Mouse (Mus musculus): ENCODE data around the gene Selenos. TPM values are rescaled to one million over a fixed set of nuclear protein-coding genes. Genes with fewer than 3 reads are reported as not detected.

The Selenos gene
- polyA plus RNA-seq, 1 experiment = not detected

DNA sequence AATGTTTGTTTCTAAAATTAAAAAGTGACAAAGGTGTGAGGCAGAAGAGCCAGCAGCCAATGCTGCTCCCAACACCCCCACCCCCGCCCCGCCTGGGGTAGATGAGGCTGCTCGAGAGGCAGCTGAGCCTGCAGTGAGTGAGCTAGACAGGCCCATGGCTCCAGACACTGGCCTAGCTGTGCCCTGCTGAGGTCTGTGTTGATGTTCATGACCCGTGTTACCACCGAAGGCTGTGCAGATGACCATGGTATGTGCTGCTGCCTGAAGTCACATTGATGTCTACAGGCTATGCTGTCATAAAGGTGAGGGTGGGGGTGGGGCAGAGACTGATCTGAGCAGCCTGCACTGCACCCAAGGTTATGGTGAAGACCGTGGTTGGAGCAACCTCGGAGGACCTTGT lies 19.4 kb downstream of the Selenos start:
- 83% methylated on average over 7 of the region's 7 CpGs for WGBS
- H3K4me3 ChIP-seq (ENCODE audit: insufficient read depth, low read depth, low read length) = no peak overlapping the region
- peaks cover 10% of the 10 kb centered on the region for H3K4me1 ChIP-seq (ENCODE audit: control insufficient read depth, insufficient read depth, low read length)
- no peak overlapping the region for H3K27ac ChIP-seq (ENCODE audit: insufficient read depth, low read depth, low read length)
- TF ChIP-seq CTCF (IDR thresholded peaks at IDR 0.05; ENCODE audit: insufficient read depth, low read depth, low read length) (no peak), POLR2A (IDR thresholded peaks at IDR 0.05; ENCODE audit: insufficient read depth, low read depth, low read length) (no peak)

DNA sequence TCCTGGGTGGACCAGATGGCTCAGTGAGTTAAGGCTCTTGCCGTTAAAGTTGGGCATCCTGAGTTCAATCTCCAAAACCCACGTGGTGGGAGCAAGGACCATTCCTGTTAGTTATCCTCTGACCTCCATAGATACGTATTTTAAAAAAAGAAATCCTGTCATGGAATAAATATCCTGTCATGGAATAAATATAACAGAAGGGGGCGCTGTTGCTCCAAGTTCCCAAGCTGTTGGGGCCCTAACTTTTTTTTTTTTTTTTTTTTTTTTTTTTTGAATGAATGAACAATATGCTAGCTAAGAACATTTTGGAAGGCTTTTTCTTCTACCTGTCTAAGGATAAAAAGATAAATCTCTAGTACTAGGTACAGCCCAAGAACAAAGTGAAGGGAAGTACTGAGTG lies 22.4 kb downstream of the Selenos start:
- WGBS = 2% methylated on average over 4 of the region's 4 CpGs
- TF ChIP-seq CTCF (IDR thresholded peaks at IDR 0.05; ENCODE audit: insufficient read depth, low read depth, low read length) (no peak), POLR2A (IDR thresholded peaks at IDR 0.05; ENCODE audit: insufficient read depth, low read depth, low read length) (no peak)

DNA sequence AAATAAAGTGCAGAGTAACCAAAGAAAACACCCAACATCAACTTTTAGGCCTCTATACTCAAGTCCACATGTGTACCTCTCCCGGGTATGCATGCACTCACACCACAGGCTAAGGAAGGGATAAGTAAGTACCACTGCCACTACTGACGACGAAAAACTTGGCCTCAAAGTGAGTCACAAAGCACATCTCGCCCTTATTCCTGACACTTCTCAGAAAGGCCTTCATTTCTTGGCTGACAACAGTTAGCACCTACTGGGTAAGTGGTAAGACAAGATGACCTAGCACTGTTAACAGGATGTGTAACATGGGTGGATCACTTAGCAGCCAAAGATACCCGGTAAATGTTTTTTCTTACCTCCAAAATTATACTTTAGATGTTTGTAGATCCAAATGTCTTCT lies 25.1 kb downstream of the Selenos start:
- peaks cover 3% of the 10 kb centered on the region for H3K4me1 ChIP-seq (ENCODE audit: control insufficient read depth, insufficient read depth, low read length)
- TF ChIP-seq CTCF (IDR thresholded peaks at IDR 0.05; ENCODE audit: insufficient read depth, low read depth, low read length) = no peak
- TF ChIP-seq POLR2A (IDR thresholded peaks at IDR 0.05; ENCODE audit: insufficient read depth, low read depth, low read length) = no peak
- H3K27ac ChIP-seq (ENCODE audit: insufficient read depth, low read depth, low read length) = no peak overlapping the region
- 87% methylated on average over 5 of the region's 5 CpGs for whole genome bisulfite sequencing
- no peak overlapping the region for H3K4me3 ChIP-seq (ENCODE audit: insufficient read depth, low read depth, low read length)

More for the DNA sequence above, 22.4 kb downstream of the Selenos start:
- no peaks in the 10 kb centered on the region for H3K4me1 ChIP-seq (ENCODE audit: control insufficient read depth, insufficient read depth, low read length)
- H3K4me3 ChIP-seq (ENCODE audit: insufficient read depth, low read depth, low read length) = no peak overlapping the region
- no peak overlapping the region for H3K27ac ChIP-seq (ENCODE audit: insufficient read depth, low read depth, low read length)

DNA sequence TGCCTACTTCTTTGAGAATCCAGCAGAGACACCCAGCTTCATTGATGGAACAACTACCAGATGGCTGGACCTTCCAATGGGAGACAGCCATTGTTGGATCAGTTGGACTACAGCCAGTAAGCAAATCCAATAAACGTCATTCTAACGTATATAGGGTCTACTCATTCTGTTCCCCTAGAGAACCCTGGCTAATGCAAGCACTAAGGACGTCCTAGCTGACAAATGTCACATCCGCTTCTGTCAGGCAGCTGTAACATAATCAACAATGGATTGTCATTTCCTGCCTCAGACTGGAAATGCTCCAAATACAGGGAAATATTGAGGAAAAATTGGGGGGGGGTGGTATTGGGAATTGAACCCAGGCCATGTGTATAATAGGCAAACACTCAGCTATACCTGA lies 26.3 kb downstream of the Selenos start:
- no peak overlapping the region for H3K4me3 ChIP-seq (ENCODE audit: insufficient read depth, low read depth, low read length)
- H3K4me1 ChIP-seq (ENCODE audit: control insufficient read depth, insufficient read depth, low read length) = peaks cover 3% of the 10 kb centered on the region
- TF ChIP-seq POLR2A (IDR thresholded peaks at IDR 0.05; ENCODE audit: insufficient read depth, low read depth, low read length) (no peak), CTCF (IDR thresholded peaks at IDR 0.05; ENCODE audit: insufficient read depth, low read depth, low read length) (no peak)
- H3K27ac ChIP-seq (ENCODE audit: insufficient read depth, low read depth, low read length) = no peak overlapping the region
- 65% methylated on average over 4 of the region's 4 CpGs for WGBS

DNA sequence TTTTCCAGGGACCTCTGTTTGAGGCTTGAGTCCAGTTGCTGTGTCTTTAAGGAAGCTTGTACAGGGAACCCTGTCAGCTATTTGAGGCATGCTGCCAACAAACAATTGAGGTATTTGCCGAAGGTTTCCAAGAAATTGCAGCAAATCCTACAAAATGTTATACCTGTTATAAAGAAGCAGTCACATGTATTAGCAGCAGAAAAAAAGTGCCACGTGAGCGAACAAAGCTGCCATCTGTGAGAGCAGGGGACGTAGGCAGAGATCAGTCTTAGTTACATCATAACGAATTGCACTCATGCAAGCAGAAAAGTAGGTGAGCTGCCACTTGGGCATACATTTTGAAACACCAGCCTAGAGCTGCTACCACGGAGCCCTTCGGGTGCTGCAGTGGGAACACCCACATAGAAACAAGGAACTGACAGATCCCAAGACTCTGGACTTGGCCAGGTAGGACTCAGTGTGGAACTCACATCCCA lies 27.2 kb downstream of the Selenos start:
- WGBS = 57% methylated on average over 7 of the region's 7 CpGs
- TF ChIP-seq CTCF (IDR thresholded peaks at IDR 0.05; ENCODE audit: insufficient read depth, low read depth, low read length) (no peak), POLR2A (IDR thresholded peaks at IDR 0.05; ENCODE audit: insufficient read depth, low read depth, low read length) (no peak)
- Histone ChIP-seq H3K27ac (ENCODE audit: insufficient read depth, low read depth, low read length) (no peak overlapping the region), H3K4me1 (ENCODE audit: control insufficient read depth, insufficient read depth, low read length) (peaks cover 3% of the 10 kb centered on the region), H3K4me3 (ENCODE audit: insufficient read depth, low read depth, low read length) (no peak overlapping the region)

DNA sequence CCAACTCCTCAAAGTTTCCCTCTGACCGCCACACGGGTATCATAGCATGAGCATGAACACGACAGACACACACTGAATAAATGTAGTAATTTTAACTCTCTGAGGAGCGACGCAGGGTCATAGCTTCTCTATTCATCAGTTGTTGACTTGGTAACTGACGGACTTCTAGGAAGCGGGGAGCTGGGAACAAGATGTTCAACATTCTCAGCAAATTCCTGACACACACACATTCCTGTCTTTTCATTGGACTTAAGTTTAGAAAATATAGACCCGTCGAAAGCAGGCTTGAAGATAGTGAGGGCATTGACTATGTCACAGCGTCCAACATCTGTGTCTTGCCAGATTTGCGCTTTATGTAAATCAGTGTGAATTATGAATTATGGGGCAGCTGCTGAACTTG lies 27.8 kb downstream of the Selenos start:
- Histone ChIP-seq H3K4me3 (ENCODE audit: insufficient read depth, low read depth, low read length) (no peak overlapping the region), H3K27ac (ENCODE audit: insufficient read depth, low read depth, low read length) (no peak overlapping the region), H3K4me1 (ENCODE audit: control insufficient read depth, insufficient read depth, low read length) (peaks cover 3% of the 10 kb centered on the region)
- WGBS = 78% methylated on average over 11 of the region's 11 CpGs
- TF ChIP-seq CTCF (IDR thresholded peaks at IDR 0.05; ENCODE audit: insufficient read depth, low read depth, low read length) = no peak
- no peak for TF ChIP-seq POLR2A (IDR thresholded peaks at IDR 0.05; ENCODE audit: insufficient read depth, low read depth, low read length)

DNA sequence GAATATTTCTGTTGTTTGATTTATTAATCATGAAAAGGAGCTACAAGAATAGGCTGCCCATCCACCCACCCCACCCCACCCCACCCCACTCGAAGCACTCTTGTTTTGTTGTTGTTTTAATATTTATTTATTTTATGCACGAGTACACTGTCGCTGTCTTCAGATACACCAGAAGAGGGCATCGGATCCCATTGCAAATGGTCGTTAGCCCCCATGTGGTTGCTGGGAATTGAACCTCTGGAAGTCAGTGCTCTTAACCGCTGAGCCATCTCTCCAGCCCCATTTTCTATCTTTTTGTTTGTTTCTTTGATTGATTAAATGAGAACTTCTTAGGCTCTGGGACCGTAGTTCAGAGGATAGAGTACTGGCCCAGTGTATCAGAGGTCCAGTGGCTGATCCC lies 28.5 kb downstream of the Selenos start:
- TF ChIP-seq POLR2A (IDR thresholded peaks at IDR 0.05; ENCODE audit: insufficient read depth, low read depth, low read length) (no peak), CTCF (IDR thresholded peaks at IDR 0.05; ENCODE audit: insufficient read depth, low read depth, low read length) (no peak)
- peaks cover 3% of the 10 kb centered on the region for H3K4me1 ChIP-seq (ENCODE audit: control insufficient read depth, insufficient read depth, low read length)
- no peak overlapping the region for H3K4me3 ChIP-seq (ENCODE audit: insufficient read depth, low read depth, low read length)
- WGBS = 9% methylated on average over 7 of the region's 7 CpGs
- no peak overlapping the region for H3K27ac ChIP-seq (ENCODE audit: insufficient read depth, low read depth, low read length)

DNA sequence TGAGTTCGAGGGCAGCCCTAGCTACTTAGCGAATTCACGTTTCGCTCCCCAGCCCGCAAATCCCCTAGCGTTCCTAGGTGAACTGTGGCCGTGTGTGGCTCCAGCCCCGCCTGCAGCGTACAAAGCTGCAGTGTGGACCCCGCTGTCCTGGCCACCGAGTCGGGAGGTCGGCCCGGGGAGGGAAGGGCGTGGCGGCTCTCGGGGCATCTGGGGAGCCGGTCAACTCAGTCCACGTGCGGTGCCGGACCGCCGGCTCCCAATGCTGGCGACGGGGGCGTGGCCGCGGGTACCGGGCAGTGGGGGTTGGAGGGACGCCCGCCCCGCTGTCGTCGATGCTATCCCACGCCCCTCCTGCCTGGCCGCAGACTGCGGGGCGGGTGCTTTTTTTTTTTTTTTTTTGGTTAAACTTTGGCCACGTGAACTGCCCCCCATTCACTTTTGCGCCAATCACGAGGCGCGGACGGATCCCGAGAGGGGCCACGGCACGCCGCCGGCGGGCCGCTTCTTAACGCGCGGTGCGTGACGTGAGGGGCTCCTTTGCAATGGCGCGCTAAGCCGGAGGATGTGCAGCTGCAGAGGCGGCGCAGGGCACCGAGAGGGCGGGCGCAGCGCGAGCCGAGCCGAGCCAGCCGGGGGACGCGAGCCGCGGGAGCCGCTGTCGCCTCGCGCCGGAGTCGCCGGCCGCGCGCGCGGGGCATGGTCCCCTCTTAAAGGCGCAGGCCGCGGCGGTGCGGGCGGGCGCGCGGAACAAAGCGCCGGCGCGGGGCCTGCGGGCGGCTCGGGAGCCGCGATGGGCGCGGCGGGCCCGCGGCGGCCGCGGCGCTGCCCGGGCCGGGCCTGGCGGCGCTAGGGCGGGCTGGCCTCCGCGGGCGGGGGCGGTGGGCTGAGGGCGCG lies 29.8 kb downstream of the Selenos start, which contains the start of gene Chsy1:
Gene Chsy1 (plus strand): TSS at position 555 of the 894 bp plus-strand sequence.
- peak; percentile 76 for TF ChIP-seq POLR2A (IDR thresholded peaks at IDR 0.05; ENCODE audit: insufficient read depth, low read depth, low read length)
- TF ChIP-seq CTCF (IDR thresholded peaks at IDR 0.05; ENCODE audit: insufficient read depth, low read depth, low read length) = no peak

More for the DNA sequence above, 29.8 kb downstream of the Selenos start, which contains the start of gene Chsy1:
- Histone ChIP-seq H3K4me1 (ENCODE audit: control insufficient read depth, insufficient read depth, low read length) (peaks cover 3% of the 10 kb centered on the region), H3K4me3 (ENCODE audit: insufficient read depth, low read depth, low read length) (peak within 1 kb of the TSS; percentile 78), H3K27ac (ENCODE audit: insufficient read depth, low read depth, low read length) (peak within 1 kb of the TSS; percentile 68)
- 12% methylated on average over 122 of the region's 123 CpGs for WGBS

Measured in olfactory bulb, adult 2 months (tissue).